Mouse (Mus musculus) midbrain, postnatal 0 days (tissue): ENCODE data around the gene Fbxw11. TPM values are rescaled to one million over a fixed set of nuclear protein-coding genes. Genes with fewer than 3 reads are reported as not detected.
"Not testable (repeated sequence)": the region's sequence is repeated elsewhere in the genome, so short reads cannot be mapped to it uniquely, and the experiment has no call there.

Source experiments
- ATAC-seq: fragments of 200-750 bp; cut with Nextera tagmentation; 2 replicates; pipeline ENCODE4 v1.8.0; 2017; ENCODE audit warnings: moderate number of reproducible peaks, mild to moderate bottlenecking, moderate TSS enrichment, moderate library complexity; ENCODE audit not compliant: low FRiP score
- DNase-seq: peaks from one replicate; pipeline ENCODE4 v3.0.0-alpha.2; 2015; ENCODE audit warnings: low spot score
- H3K27ac ChIP-seq: fragments of 300-500 bp; sonication (generic); 2 replicates; pipeline ENCODE4 v1.5.1; 2014; ENCODE audit warnings: low read depth, mild to moderate bottlenecking, low read length, mixed read lengths
- H3K27me3 ChIP-seq: fragments of 300-500 bp; sonication (generic); 2 replicates; pipeline ENCODE4 v1.6.1; 2014; ENCODE audit warnings: low read length, control low read depth, mixed read lengths; ENCODE audit not compliant: insufficient read depth
- H3K36me3 ChIP-seq: fragments of 300-500 bp; sonication (generic); 2 replicates; pipeline ENCODE4 v1.6.1; 2014; ENCODE audit warnings: low read length, control low read depth, mixed read lengths; ENCODE audit not compliant: insufficient read depth
- H3K4me1 ChIP-seq: fragments of 300-500 bp; sonication (generic); 2 replicates; pipeline ENCODE4 v1.6.1; 2014; ENCODE audit warnings: mild to moderate bottlenecking, control low read depth, antibody characterized with exemption, low read length, mixed read lengths; ENCODE audit not compliant: insufficient read depth
- H3K4me2 ChIP-seq: fragments of 300-500 bp; sonication (generic); 2 replicates; pipeline ENCODE4 v1.6.1; 2014; ENCODE audit warnings: low read depth, mild to moderate bottlenecking, low read length, mixed read lengths; ENCODE audit not compliant: poor library complexity, severe bottlenecking
- H3K4me3 ChIP-seq: fragments of 300-500 bp; sonication (generic); 2 replicates; pipeline ENCODE4 v1.5.1; 2014; ENCODE audit warnings: low read depth, mild to moderate bottlenecking, low read length, moderate library complexity
- H3K9ac ChIP-seq: fragments of 300-500 bp; sonication (generic); replicated peaks from 2 replicates; pipeline ENCODE4 v1.6.1; 2014; ENCODE audit warnings: mild to moderate bottlenecking, low read length, moderate library complexity, mixed read lengths; ENCODE audit not compliant: poor library complexity, severe bottlenecking
- H3K9me3 ChIP-seq: fragments of 300-500 bp; sonication (generic); 2 replicates; pipeline ENCODE4 v1.6.1; 2016; ENCODE audit warnings: low read length, control low read depth
- CTCF ChIP-seq: IDR thresholded peaks from 2 replicates; pipeline ENCODE4 v1.5.1; 2016; ENCODE audit warnings: antibody characterized with exemption, mild to moderate bottlenecking
- WGBS: fragments of 180-500 bp; shearing (Covaris S2); extraction: QIAGEN DNeasy Blood & Tissue Kit; methylation state at CpG from one replicate; pipeline ENCODE4 v1.1.7; 2014; 5-methylcytosine and 5-hydroxymethylcytosine counted together
- polyA plus RNA-seq: library from polyadenylated mRNA; unstranded; fragments of >200 nt; fragmentation: Nextera tagmentation; extraction: Ambion mirVana; gene quantifications from 2 replicates; pipeline ENCODE4 v1.2.1, GENCODE M21; 2015
- total RNA-seq: library from RNA; depleted of rRNA; stranded (reverse); fragments of >200 nt; gene quantifications from 2 replicates; pipeline ENCODE4 v1.2.3, GENCODE M21; 2014

The Fbxw11 gene
- total and polyA plus RNA-seq, 2 experiments from 2014 or later = 100 to 130 TPM

- Histone ChIP-seq H3K4me2 (no peak overlapping the region), H3K9ac (no peak overlapping the region), H3K4me1 (no peaks in the 10 kb centered on the region), H3K4me3 (no peak overlapping the region), H3K36me3 (peaks cover 7% of the 10 kb centered on the region), H3K9me3 (no peaks in the 10 kb centered on the region), H3K27me3 (no peaks in the 10 kb centered on the region), H3K27ac (no peak overlapping the region)
- no peak for TF ChIP-seq CTCF
- ATAC-seq (no peak), DNase-seq (no peak)
- 32% methylated on average over 8 of the region's 11 CpGs for WGBS
Observed at GRCm38 (mm10) chr11:32615561-32615960, 27.0 kb upstream of the Fbxw11 start.

DNA sequence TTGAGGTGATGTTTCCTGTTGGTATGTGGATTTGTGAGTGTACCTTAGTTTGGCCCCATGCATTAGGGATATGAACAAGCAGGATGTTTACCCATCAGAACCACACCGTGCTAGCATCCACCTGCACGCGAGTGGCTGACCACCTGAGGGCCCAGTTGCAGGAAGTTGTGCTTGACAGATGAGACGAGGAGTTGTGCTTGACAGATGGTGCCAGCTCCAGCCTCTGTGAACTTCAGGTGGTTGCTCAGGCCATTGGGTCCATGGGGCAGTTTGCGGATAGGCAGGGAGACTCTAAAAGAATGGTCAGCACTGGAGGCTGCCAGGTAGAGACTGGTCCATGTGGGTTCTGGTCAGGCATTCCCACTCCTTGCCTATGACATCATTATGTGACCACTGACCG is 26.4 kb upstream of the Fbxw11 start:
- DNase-seq = no peak
- no peak overlapping the region for H3K4me3 ChIP-seq
- no peak for TF ChIP-seq CTCF
- H3K9ac ChIP-seq = no peak overlapping the region
- 76% methylated on average over 6 of the region's 6 CpGs for WGBS
- H3K4me2 ChIP-seq = no peak overlapping the region
- no peak for ATAC-seq
- peaks cover 7% of the 10 kb centered on the region for H3K36me3 ChIP-seq
- H3K27me3 ChIP-seq = no peaks in the 10 kb centered on the region
- H3K27ac ChIP-seq = no peak overlapping the region
- H3K4me1 ChIP-seq = no peaks in the 10 kb centered on the region
- H3K9me3 ChIP-seq = no peaks in the 10 kb centered on the region

DNA sequence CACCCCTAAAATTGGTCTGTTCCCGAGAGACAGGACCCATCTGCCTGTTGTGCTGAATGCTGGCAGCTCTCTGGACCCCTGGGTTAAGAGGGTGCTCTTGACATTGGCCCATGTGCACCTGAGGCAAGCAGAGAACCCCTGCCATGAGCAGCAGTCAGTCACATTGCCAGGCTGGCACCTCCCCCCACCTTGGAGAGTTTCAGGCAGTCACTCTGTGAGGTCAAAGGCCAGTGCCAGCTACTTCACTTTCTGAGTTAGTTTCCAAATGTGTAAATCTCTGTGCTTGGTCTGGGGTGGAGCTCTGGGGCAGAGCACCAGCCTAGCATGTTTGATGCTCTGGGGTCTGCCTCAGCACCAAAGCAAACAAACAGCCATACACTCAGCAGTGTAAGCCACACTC is 24.5 kb upstream of the Fbxw11 start:
- no peak for TF ChIP-seq CTCF

DNA sequence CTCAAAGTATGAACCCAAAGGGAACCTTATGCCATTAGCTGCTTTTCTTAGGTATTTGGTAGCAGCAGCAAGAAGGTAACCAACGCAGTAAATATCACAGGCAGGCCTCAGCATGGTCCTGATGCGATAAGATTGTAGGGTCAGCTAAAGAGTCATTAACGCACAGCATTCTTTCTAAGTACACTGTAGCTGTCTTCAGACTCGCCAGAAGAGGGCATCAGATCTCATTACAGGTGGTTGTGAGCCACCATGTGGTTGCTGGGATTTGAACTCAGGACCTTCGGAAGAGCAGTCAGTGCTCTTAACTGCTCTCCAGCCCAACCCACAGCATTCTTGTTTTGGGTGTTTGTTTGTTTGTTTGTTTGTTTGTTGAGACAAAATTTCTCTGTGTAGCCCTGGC is 23.9 kb upstream of the Fbxw11 start:
- H3K4me2 ChIP-seq, H3K9me3 ChIP-seq, H3K4me3 ChIP-seq, H3K36me3 ChIP-seq, ATAC-seq, H3K27me3 ChIP-seq, H3K4me1 ChIP-seq, H3K27ac ChIP-seq, H3K9ac ChIP-seq, DNase-seq: not testable (repeated sequence)
- WGBS = 88% methylated on average over 5 of the region's 5 CpGs
- TF ChIP-seq CTCF = peak; percentile 18

More for the DNA sequence above, 24.5 kb upstream of the Fbxw11 start:
- Histone ChIP-seq H3K4me3 (no peak overlapping the region), H3K9me3 (no peaks in the 10 kb centered on the region), H3K36me3 (peaks cover 3% of the 10 kb centered on the region), H3K27ac (no peak overlapping the region), H3K27me3 (no peaks in the 10 kb centered on the region), H3K9ac (no peak overlapping the region), H3K4me2 (no peak overlapping the region), H3K4me1 (no peaks in the 10 kb centered on the region)
- DNase-seq (no peak), ATAC-seq (no peak)
- WGBS = 75% methylated on average over 1 of the region's 1 CpGs

DNA sequence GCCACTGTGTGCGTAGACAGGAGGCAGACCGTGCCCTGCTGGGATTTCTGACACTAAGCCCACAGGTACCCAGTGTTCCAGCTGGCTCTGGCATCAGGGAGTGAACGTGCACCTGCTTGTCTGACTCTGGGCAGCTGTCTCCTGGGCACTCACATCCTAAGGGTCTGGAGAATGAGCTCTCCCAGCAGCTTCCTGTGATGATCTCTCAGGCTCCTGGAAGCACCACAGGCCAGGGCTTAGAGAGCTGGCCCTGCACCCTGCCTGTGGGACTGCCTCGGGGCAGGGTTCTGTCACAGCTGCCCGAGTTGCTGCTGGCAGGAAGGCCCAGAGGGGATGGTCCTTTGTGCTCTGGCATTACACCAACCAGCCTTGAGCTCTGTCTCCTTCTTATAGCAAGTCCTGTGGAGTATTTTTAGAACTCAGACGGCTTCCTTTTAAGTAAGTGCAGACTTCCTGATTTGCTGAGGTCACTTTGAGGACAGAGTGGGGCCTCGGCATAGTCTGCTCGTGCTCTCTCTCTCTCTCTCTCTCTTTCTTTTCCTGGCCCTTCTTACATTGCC is 23.2 kb upstream of the Fbxw11 start:
- H3K4me1 ChIP-seq = no peaks in the 10 kb centered on the region
- no peak overlapping the region; the same call in 1 of the 2 replicates for H3K9ac ChIP-seq
- no peaks in the 10 kb centered on the region for H3K27me3 ChIP-seq
- H3K36me3 ChIP-seq = no peaks in the 10 kb centered on the region; the same call in 1 of the 2 replicates
- no peaks in the 10 kb centered on the region for H3K9me3 ChIP-seq
- no peak overlapping the region for H3K4me2 ChIP-seq
- WGBS = 37% methylated on average over 8 of the region's 8 CpGs
- no peak for TF ChIP-seq CTCF
- H3K27ac ChIP-seq = no peak overlapping the region
- H3K4me3 ChIP-seq = no peak overlapping the region
- ATAC-seq (no peak), DNase-seq (peak; percentile 32)

DNA sequence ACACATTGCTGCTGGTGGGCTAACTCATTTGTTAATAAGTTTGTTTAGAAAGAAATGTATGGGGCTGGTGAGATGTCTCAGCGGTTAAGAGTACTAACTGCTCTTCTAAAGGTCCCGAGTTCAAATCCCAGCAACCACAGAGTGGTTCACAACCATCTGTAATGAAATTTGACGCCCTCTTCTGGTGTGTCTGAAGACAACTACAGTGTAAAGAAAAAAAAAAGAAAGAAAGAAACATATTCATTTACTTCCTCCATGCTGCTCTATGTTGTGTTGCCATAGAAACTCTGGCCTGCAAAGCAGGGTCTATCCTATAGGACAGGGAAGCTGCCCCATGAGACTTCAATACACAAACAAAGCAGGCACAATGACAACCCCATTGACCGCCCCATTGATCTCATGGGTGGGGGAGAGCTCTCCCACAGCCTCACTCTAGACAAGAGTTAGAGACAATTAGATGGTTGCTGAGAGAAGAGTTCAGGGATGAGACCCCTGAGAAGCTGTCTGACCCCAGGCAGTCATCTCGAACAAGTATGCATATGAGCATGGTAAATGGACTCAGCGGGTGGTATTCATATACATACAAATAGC is 22.6 kb upstream of the Fbxw11 start:
- no peak overlapping the region for H3K9ac ChIP-seq
- WGBS = 66% methylated on average over 6 of the region's 6 CpGs
- ATAC-seq = no peak

More for the DNA sequence above, 22.6 kb upstream of the Fbxw11 start:
- Histone ChIP-seq H3K4me2 (no peak overlapping the region), H3K36me3 (no peaks in the 10 kb centered on the region; the same call in 1 of the 2 replicates), H3K4me3 (no peak overlapping the region), H3K27me3 (no peaks in the 10 kb centered on the region), H3K27ac (no peak overlapping the region), H3K4me1 (no peaks in the 10 kb centered on the region), H3K9me3 (no peaks in the 10 kb centered on the region)
- no peak for DNase-seq
- no peak for TF ChIP-seq CTCF
